Mouse (Mus musculus): ENCODE data around the gene Rtbdn.

The Rtbdn gene

DNA sequence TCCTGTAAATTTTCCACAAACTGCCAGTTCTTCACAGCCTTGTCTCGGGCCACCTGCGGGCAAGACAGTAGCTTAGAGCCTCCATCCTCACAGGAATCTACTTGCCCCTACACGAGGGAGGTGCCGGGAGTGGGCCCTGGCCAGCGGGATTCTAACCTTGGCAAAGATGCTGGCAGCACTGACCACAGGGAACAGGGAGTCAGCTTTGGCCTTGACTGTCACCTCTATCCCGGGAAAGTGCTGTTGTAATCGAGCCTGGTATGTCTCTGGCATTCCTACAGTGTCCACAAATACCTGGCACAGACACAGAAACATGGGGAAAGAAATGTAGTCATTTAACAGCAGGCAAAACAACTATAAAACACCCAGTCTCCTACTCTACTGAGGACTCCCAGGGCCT lies 13.0 kb downstream of the Rtbdn start:
- peak; percentile 59 for DNase-seq (ENCODE audit: low spot score)

DNA sequence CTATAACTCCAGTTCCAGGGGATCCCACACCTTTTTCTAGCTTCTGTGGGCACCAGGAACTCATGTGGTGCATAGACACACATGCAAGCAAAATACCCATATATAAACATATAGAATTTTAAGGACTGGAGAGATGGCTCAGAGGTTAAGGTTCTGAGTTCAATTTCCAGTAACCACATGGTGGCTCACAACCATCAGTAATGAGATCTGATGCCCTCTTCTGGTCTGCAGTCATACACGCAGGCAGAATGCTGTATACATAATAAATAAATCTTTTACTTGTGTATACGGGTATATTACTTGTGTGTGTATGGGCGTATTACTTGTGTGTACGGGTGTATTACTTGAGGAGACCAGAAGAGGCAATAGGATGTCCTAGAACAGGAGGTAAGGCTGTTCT lies 17.2 kb downstream of the Rtbdn start:
- no peak for DNase-seq (ENCODE audit: low spot score)

DNA sequence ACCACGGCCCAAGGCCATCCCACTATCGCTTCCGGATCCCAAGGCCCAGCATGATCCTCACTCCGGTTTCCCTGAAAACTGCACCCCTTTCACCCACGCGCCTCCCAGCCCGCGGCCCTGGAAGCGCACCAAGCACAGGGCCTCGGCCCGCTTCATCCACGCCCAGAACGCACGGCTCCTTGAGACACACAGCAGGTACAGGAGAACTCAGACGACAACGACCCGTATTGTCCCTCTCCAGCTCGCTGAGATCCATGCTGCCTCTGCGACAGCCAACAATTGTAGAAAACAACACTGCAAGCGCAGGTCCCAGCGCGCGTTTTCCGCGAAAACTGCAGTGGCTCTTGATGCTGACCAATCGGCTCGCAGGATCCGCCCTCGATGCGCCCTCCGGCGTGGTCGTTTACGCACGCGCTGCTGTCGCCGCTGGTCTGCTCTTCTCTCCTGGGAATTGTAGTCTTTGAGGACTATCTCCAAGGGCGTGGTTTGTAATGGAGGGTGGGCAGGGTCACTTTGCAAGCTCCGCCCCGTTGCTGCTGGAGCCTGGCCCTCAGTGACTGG lies 19.0 kb downstream of the Rtbdn start:
- DNase-seq (ENCODE audit: low spot score) = peak; percentile 91

DNA sequence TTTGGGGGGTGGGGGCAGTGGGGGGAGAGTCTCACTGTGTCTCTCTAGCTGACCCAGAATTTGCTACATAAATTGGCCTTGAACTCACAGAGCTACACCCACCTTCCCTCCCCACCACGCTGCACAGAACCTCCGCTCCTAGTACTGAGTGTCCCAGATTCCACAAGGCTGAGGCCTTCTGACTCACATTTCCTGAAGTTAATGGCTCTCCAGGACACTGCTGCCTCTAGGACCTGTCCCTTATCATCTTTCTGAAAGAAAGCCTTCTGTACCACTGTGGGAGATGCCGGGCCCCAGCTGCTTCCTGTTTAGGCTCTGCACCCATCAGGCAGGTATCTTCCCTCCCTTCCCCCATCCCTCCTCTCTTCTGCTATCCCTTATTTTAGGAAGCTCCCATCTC lies 19.8 kb downstream of the Rtbdn start:
- DNase-seq (ENCODE audit: low spot score) = no peak

DNA sequence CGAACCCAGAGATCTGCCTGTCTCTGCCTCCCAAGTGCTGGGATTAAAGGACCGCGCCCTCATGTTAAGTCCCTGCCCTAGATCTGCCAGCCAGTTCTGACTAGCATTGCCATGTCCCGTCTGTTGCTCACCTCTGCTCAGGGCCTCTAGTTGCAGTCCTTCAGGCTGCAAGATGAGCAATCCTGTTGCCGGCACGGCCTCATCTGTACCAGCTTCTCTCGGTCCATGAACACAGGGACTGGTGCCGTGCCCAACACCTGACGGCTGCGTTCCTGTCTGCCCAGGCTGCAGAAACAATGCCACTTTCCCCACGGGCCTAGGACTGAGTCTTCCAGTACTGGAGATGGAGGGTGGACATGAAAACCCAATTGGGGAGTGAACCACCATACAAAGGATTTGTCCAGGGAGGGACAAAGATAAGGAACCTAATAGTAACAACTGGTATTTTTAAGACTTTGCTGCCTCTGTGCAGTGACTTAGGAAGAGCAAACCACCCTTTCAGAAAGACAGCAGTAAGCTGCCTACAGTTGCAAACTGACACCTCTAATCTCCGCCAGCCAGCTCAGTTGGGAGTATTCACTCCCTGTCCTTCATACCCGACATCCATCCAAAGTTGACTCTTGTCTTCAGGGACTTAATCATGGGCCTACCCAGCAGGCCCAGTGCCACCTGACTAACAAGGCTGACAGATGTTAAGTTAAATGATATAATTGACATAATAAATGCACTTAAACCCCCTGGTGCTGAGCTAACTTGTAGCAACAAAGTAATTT lies 20.9 kb downstream of the Rtbdn start:
- DNase-seq (ENCODE audit: low spot score) = no peak

DNA sequence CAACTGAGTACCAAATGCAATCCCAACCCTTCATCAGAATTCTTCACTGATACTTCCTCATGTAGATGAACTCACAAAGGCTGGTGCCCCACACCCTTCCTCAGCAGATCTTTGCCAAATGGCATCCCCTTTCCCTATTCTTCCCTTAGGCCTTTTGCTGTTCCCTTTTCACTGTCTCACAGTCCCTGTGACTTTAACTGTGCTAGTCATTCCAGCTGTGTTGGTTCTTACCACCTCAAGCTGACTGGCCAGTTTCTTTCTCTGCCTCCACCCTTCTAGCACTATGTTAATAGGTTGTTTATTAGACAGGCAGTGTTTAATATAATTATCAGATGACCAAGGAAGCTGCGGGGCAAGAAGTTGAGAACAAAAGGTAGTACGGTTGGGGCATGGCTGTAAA lies 21.9 kb downstream of the Rtbdn start:
- DNase-seq (ENCODE audit: low spot score) = no peak

DNA sequence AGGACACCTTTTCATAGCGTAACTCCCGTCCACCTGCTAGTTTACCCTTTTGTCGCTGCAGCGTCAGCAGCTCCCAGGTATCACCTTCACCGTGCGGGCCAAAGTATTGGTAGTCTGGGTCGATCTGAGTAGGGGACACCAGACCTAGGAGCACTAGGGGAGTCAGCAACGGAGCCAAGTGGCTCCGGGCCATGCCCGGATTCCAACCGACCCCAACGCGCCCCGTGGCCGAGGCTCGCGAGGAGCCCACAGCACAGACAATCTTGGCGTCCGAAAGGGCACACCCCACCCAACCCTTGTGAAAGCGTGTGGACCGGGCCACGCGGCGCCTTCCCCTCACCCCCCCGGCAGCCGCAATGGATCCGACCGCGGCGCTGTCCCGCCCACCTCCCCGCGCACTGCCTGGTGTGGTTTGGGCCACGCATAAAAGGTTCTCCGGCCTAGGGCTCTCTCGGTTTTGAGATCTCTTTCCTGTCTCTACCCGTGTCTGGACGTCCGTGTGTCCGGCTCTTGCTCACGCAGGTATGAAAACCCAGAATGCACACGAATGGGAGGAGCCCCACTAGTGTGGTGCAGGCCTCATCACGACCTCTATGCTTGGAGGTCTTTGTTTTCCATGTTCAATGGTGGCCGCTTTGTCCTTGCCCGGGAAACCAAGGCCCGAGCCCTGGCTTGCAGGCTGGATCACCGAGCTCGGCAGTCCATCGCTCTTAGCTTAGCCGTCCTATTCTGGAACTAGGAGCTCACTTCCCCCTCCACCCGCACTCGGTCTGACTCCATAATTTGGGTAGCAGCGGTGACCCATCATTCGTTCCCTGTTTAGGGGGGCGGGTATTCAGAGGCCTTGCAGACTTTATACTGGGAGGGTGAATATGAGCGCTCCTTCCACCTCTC lies 22.7 kb downstream of the Rtbdn start, which contains the start of the genes Gm49661, Prdx2 and Rnaseh2a:
Gene Gm49661, minus strand, starts transcription at position 193 of the 894 bp plus-strand sequence.
Gene Prdx2, plus strand, starts transcription at position 347 of the 894 bp plus-strand sequence.
Gene Rnaseh2a, minus strand, starts transcription at position 527 of the 894 bp plus-strand sequence.
- peak; percentile 85 for DNase-seq (ENCODE audit: low spot score)

GRCm38 (mm10) chr8:84970135-84970790 lies 23.5 kb downstream of the Rtbdn start:
- no peak for DNase-seq (ENCODE audit: low spot score)

- DNase-seq (ENCODE audit: low spot score) = no peak
Measured at GRCm38 (mm10) chr8:84970913-84971312, 24.1 kb downstream of the Rtbdn start.

DNA sequence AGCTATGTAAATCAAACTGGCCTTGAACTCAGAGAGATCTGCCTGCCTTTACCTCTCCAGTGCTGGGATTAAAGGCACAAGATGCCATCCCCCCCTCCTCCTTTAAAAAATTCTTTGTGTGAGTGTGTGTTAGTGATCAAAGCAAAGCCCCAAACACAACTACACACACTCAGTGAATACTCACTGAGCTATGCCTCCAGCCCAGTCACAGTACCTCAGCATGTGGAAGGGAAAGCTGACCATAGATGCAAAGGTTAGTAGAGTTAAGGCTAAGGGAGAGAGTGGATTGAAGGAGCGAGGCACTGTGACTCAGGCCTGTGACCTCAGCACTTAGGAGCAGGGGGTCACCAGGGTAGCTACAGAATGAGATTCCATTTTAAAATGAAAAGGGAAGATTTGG lies 26.3 kb downstream of the Rtbdn start:
- no peak for DNase-seq (ENCODE audit: low spot score)

DNA sequence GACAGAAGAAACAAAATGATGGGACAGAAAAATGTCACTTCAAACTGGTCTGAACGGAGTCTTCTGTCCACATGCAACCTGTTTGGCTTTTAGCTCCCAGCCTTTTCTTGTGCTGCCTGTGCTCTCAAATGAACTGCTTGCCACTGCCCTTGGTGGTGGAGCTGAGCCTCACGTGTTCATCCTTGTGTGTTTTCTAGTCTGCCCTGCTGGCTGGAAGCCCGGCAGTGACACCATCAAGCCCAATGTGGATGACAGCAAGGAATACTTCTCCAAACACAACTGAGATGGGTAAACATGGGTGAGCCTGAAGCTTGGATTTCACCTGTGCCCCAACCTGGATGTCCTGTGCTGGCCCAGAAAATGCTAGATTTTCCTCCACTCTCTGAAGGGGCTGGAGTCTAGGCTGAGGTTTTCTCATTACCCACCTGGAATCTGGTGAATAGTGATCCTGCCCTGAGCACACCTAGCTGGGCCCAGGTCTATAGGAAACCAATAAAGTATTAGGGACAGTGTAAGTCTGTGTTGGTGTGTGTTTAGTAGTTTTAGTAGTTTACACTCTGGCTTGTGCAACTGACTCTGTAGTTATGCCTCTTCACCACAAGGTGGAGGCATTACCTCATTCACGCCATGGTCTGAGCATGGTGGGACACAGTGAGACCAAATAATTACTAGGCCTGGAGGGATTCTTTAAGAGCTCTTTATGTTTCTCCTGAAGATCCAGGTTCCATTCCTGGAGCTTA lies 27.2 kb downstream of the Rtbdn start:
- DNase-seq (ENCODE audit: low spot score) = peak; percentile 66

DNA sequence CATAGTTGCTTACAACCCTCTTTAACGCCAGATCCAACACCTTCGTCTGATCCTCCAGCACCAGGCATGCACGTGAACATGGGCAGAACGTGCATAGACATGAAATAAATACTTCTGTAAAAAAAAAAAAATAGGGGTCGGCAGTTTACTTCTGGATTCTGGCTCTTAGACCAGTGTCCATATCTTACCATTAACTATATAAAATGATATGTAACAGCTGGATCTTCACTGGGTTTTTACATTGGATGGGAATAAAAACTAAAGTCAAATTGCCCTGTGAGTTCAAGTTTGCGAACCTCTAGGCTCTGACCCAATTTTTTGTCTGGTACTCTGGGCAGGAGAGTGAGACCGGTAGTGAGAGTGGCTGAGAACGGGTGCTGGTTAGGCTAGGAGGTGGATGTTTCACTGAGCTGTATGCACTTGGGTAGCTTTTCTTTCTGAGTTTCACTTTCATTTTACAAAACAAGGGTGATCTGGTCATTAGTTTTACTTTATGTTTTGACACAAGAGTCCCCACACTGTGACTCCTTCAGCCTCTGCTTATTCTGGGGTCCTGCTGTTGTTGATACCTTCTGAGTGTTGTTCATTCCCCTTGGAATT lies 27.9 kb downstream of the Rtbdn start:
- no peak for DNase-seq (ENCODE audit: low spot score)

DNA sequence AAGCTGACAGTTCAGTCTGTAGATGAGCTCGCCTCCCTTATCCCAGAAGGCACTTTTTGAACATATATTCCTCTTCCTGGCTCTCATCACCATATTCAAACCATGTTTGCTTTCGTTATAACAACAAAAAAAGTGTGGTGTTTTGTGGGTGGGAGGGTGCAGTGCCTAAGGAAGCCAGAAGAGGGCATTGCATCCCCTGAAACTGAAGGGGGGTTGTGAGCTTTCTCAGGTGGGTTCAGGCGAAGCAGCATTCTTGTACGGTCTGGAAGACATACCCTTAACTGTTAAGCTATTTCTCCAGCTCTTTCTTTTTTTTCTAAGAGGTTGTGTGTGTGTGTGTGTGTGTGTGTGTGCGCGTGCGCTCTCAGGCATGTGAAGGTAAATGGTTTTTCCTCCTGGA lies 28.6 kb downstream of the Rtbdn start:
- peak; percentile 78 for DNase-seq (ENCODE audit: low spot score)

- DNase-seq (ENCODE audit: low spot score) = peak; percentile 96
Measured at GRCm38 (mm10) chr8:84976031-84976762, 29.4 kb downstream of the Rtbdn start.

GRCm38 (mm10) chr8:84976763-84977434 lies 30.1 kb downstream of the Rtbdn start:
- DNase-seq (ENCODE audit: low spot score) = no peak

GRCm38 (mm10) chr8:84977435-84978247 lies 30.9 kb downstream of the Rtbdn start:
- DNase-seq (ENCODE audit: low spot score) = peak; percentile 73

GRCm38 (mm10) chr8:84978248-84978940 lies 31.6 kb downstream of the Rtbdn start, which contains the start of gene Junb:
Junb (minus strand) TSS chr8:84978718.
- DNase-seq (ENCODE audit: low spot score) = peak; percentile 89

All from testis, postnatal 10 days (tissue).